Mouse (Mus musculus) forebrain, postnatal 0 days (tissue): Measurements from ENCODE around the gene Ctsw. TPM values are rescaled to one million over a fixed set of nuclear protein-coding genes. Genes with fewer than 3 reads are reported as not detected.
"Not testable (repeated sequence)": the region's sequence is repeated elsewhere in the genome, so short reads cannot be mapped to it uniquely, and the experiment has no call there.

Source experiments
- ATAC-seq: fragments of 200-750 bp; cut with Nextera tagmentation; 2 replicates; pipeline ENCODE4 v1.8.0; 2017; ENCODE audit warnings: mild to moderate bottlenecking, moderate library complexity
- DNase-seq: peaks from one replicate; pipeline ENCODE4 v3.0.0-alpha.2; 2015
- H3K27ac ChIP-seq: fragments of 300-500 bp; sonication (generic); 2 replicates; pipeline ENCODE4 v1.5.1; 2014; ENCODE audit warnings: low read depth, mild to moderate bottlenecking, antibody characterized with exemption, low read length, moderate library complexity, mixed read lengths
- H3K27me3 ChIP-seq: fragments of 300-500 bp; sonication (generic); 2 replicates; pipeline ENCODE4 v1.6.1; 2014; ENCODE audit warnings: mild to moderate bottlenecking, low read length, mixed read lengths; ENCODE audit not compliant: insufficient read depth
- H3K36me3 ChIP-seq: fragments of 300-500 bp; sonication (generic); 2 replicates; pipeline ENCODE4 v1.6.1; 2014; ENCODE audit warnings: mild to moderate bottlenecking, moderate library complexity; ENCODE audit not compliant: insufficient read depth
- H3K4me1 ChIP-seq: fragments of 300-500 bp; sonication (generic); 2 replicates; pipeline ENCODE4 v1.6.1; 2014; ENCODE audit warnings: antibody characterized with exemption; ENCODE audit not compliant: insufficient read depth
- H3K4me2 ChIP-seq: fragments of 300-500 bp; sonication (generic); 2 replicates; pipeline ENCODE4 v1.6.1; 2014; ENCODE audit warnings: low read depth, mild to moderate bottlenecking, moderate library complexity
- H3K4me3 ChIP-seq: fragments of 300-500 bp; sonication (generic); 2 replicates; pipeline ENCODE4 v1.5.1; 2014; ENCODE audit warnings: low read depth, low read length, mixed read lengths
- H3K9ac ChIP-seq: fragments of 300-500 bp; sonication (generic); 2 replicates; pipeline ENCODE4 v1.6.1; 2014; ENCODE audit warnings: mild to moderate bottlenecking
- H3K9me3 ChIP-seq: fragments of 300-500 bp; sonication (generic); 2 replicates; pipeline ENCODE4 v1.6.1; 2016; ENCODE audit warnings: low read length
- CTCF ChIP-seq: sonication (generic); IDR thresholded peaks from 2 replicates; pipeline ENCODE4 v1.5.1; 2016; ENCODE audit warnings: antibody characterized with exemption, control low read depth, low read depth
- WGBS: fragments of 180-500 bp; shearing (Covaris S2); extraction: QIAGEN DNeasy Blood & Tissue Kit; methylation state at CpG from one replicate; pipeline ENCODE4 v1.1.7; 2014; 5-methylcytosine and 5-hydroxymethylcytosine counted together
- polyA plus RNA-seq: library from polyadenylated mRNA; unstranded; fragments of >200 nt; fragmentation: Nextera tagmentation; extraction: Ambion mirVana; gene quantifications from 2 replicates; pipeline ENCODE4 v1.2.1, GENCODE M21; 2015
- total RNA-seq: library from RNA; depleted of rRNA; stranded (reverse); fragments of >200 nt; gene quantifications from 2 replicates; pipeline ENCODE4 v1.2.3, GENCODE M21; 2014

Ctsw gene
- total and polyA plus RNA-seq, 2 experiments from 2014 or later = 1.7 to 2.3 TPM

- TF ChIP-seq CTCF = peak; percentile 19
- WGBS = 64% methylated on average over 9 of the region's 9 CpGs
- not testable (repeated sequence) for H3K9ac ChIP-seq, H3K27ac ChIP-seq, ATAC-seq, H3K4me2 ChIP-seq, H3K9me3 ChIP-seq, DNase-seq, H3K27me3 ChIP-seq, H3K4me1 ChIP-seq, H3K4me3 ChIP-seq
- H3K36me3 ChIP-seq = peaks cover 57% of the 10 kb centered on the region
Measured at GRCm38 (mm10) chr19:5493301-5493721, 25.0 kb upstream of the Ctsw start.

- H3K9ac ChIP-seq = no peak overlapping the region
- H3K4me1 ChIP-seq = 0 out of 2 replicates have a peak, but pooled peaks cover 6% of the 10 kb centered on the region
- no peak overlapping the region; the same call in 1 of the 2 replicates for H3K4me2 ChIP-seq
- WGBS = 84% methylated on average over 4 of the region's 4 CpGs
- H3K27me3 ChIP-seq = no peaks in the 10 kb centered on the region
- H3K27ac ChIP-seq = no peak overlapping the region
- DNase-seq = no peak
- no peaks in the 10 kb centered on the region for H3K9me3 ChIP-seq
- H3K4me3 ChIP-seq = no peak overlapping the region
- peaks cover 50% of the 10 kb centered on the region for H3K36me3 ChIP-seq
- no peak for TF ChIP-seq CTCF
- no peak for ATAC-seq
Measured at GRCm38 (mm10) chr19:5492641-5493040, 24.3 kb upstream of the Ctsw start.

- Histone ChIP-seq H3K27ac (peak overlapping the region; percentile 99), H3K4me1 (0 out of 2 replicates have a peak, but pooled peaks cover 6% of the 10 kb centered on the region), H3K9me3 (no peaks in the 10 kb centered on the region), H3K4me2 (peak overlapping the region; percentile 60), H3K9ac (peak overlapping the region; percentile 95), H3K27me3 (no peaks in the 10 kb centered on the region), H3K4me3 (peak overlapping the region; percentile 56), H3K36me3 (peaks cover 38% of the 10 kb centered on the region)
- 1% methylated on average over 59 of the region's 59 CpGs for WGBS
- peak; percentile 80 for DNase-seq
- ATAC-seq = peak; percentile 21
- no peak for TF ChIP-seq CTCF
Measured at GRCm38 (mm10) chr19:5490898-5491708, 22.8 kb upstream of the Ctsw start.

GRCm38 (mm10) chr19:5490313-5490897 lies 22.1 kb upstream of the Ctsw start, which contains the start of gene Cfl1:
TSS of gene Cfl1 (plus strand) at chr19:5490455.
- H3K27ac ChIP-seq = peak within 1 kb of the TSS; percentile 99
- peak within 1 kb of the TSS; percentile 95 for H3K9ac ChIP-seq
- DNase-seq (peak; percentile 96), ATAC-seq (peak; percentile 75)
- peak within 1 kb of the TSS; percentile 76 for H3K4me2 ChIP-seq
- H3K36me3 ChIP-seq = peaks cover 38% of the 10 kb centered on the region
- H3K4me1 ChIP-seq = 0 out of 2 replicates have a peak, but pooled peaks cover 6% of the 10 kb centered on the region
- peak within 1 kb of the TSS; percentile 56 for H3K4me3 ChIP-seq
- H3K9me3 ChIP-seq = no peaks in the 10 kb centered on the region
- no peak; the same call in 1 of the 2 replicates for TF ChIP-seq CTCF
- WGBS = 1% methylated on average over 62 of the region's 62 CpGs
- no peaks in the 10 kb centered on the region for H3K27me3 ChIP-seq

GRCm38 (mm10) chr19:5489721-5490120 lies 21.4 kb upstream of the Ctsw start:
- H3K4me1 ChIP-seq, ATAC-seq, H3K27me3 ChIP-seq, DNase-seq, H3K9me3 ChIP-seq, H3K9ac ChIP-seq: not testable (repeated sequence)
- peaks cover 40% of the 10 kb centered on the region for H3K36me3 ChIP-seq
- peak overlapping the region; percentile 60; the same call in 1 of the 2 replicates for H3K4me2 ChIP-seq
- H3K27ac ChIP-seq = peak overlapping the region; percentile 99
- 43% methylated on average over 10 of the region's 10 CpGs for WGBS
- H3K4me3 ChIP-seq = peak overlapping the region; percentile 56

- H3K4me1 ChIP-seq = 0 out of 2 replicates have a peak, but pooled peaks cover 6% of the 10 kb centered on the region
- peak; percentile 42; the same call in 1 of the 2 replicates for TF ChIP-seq CTCF
- ATAC-seq (peak; percentile 81), DNase-seq (peak; percentile 95)
- H3K9me3 ChIP-seq = no peaks in the 10 kb centered on the region
- H3K27me3 ChIP-seq = no peaks in the 10 kb centered on the region
- H3K9ac ChIP-seq = peak overlapping the region; percentile 68
- H3K4me2 ChIP-seq = peak overlapping the region; percentile 76
- peaks cover 40% of the 10 kb centered on the region for H3K36me3 ChIP-seq
- H3K4me3 ChIP-seq = peak overlapping the region; percentile 54
- H3K27ac ChIP-seq = peak overlapping the region; percentile 98
- WGBS = under 1% methylated on average over 26 of the region's 26 CpGs
Measured at GRCm38 (mm10) chr19:5488878-5489571, 20.7 kb upstream of the Ctsw start.
